Mouse (Mus musculus) cerebellum, adult 2 months (tissue): ENCODE measurements around the gene Ncstn. TPM values are rescaled to one million over a fixed set of nuclear protein-coding genes. Genes with fewer than 3 reads are reported as not detected.

Experiments used
- DNase-seq, 2 experiments: peaks; one replicate each; pipeline ENCODE4 v3.0.0; 2021
- H3K27ac ChIP-seq: fragments of 200-500 bp; 2 replicates; pipeline ENCODE4 v1.5.1; 2012; ENCODE audit warnings: low read length, control low read depth, inconsistent platforms; ENCODE audit not compliant: insufficient read depth
- H3K27me3 ChIP-seq: fragments of 200-500 bp; 2 replicates; pipeline ENCODE4 v1.6.1; 2012; ENCODE audit warnings: inconsistent platforms, mild to moderate bottlenecking, low read length, moderate library complexity; ENCODE audit not compliant: control insufficient read depth, insufficient read depth
- H3K4me1 ChIP-seq: fragments of 200-500 bp; 2 replicates; pipeline ENCODE4 v1.6.1; 2011; ENCODE audit warnings: low read length; ENCODE audit not compliant: control insufficient read depth, insufficient read depth
- H3K4me3 ChIP-seq: fragments of 200-500 bp; replicated peaks from 2 replicates; pipeline ENCODE3; 2011; ENCODE audit warnings: mild to moderate bottlenecking, low read depth, low read length, control low read depth; ENCODE audit not compliant: insufficient read depth
- CTCF ChIP-seq: fragments of 200-500 bp; IDR thresholded peaks from 2 replicates; pipeline ENCODE4 v1.5.1; 2011; ENCODE audit warnings: low read depth, mild to moderate bottlenecking, control low read depth, low read length, moderate library complexity, borderline replicate concordance; ENCODE audit not compliant: insufficient read depth
- POLR2A ChIP-seq: fragments of 200-500 bp; IDR thresholded peaks from 2 replicates; pipeline ENCODE4 v1.6.1; 2011; ENCODE audit warnings: low read length, control low read depth, borderline replicate concordance; ENCODE audit not compliant: insufficient read depth
- WGBS: fragments of 180-500 bp; shearing (Covaris S2); methylation state at CpG from one replicate; pipeline ENCODE4 v1.1.7; 2018; 5-methylcytosine and 5-hydroxymethylcytosine counted together
- polyA plus RNA-seq: library from polyadenylated mRNA; depleted of rRNA; stranded (reverse); fragments of >200 nt; gene quantifications from 2 replicates; pipeline ENCODE4 v1.2.3, GENCODE M21; 2012

Gene Ncstn
- polyA plus RNA-seq, 1 experiment: 84.3 TPM

GRCm38 (mm10) chr1:172124572-172124971 lies 42.0 kb upstream of the Ncstn start:
- WGBS: 79% methylated on average over 6 of the region's 6 CpGs
- H3K4me3 ChIP-seq: no peak overlapping the region
- H3K27me3 ChIP-seq: no peaks in the 10 kb centered on the region
- H3K27ac ChIP-seq: no peak overlapping the region
- TF ChIP-seq POLR2A (no peak), CTCF (no peak)
- no peaks in the 10 kb centered on the region; the same call in 1 of the 2 replicates for H3K4me1 ChIP-seq
- DNase-seq: no peak

GRCm38 (mm10) chr1:172122671-172123070 lies 40.1 kb upstream of the Ncstn start:
- 63% methylated on average over 2 of the region's 2 CpGs for WGBS
- TF ChIP-seq CTCF (no peak), POLR2A (no peak)
- no peak for DNase-seq
- no peak overlapping the region for H3K4me3 ChIP-seq
- H3K27ac ChIP-seq: no peak overlapping the region
- H3K4me1 ChIP-seq: no peaks in the 10 kb centered on the region; the same call in 1 of the 2 replicates
- no peaks in the 10 kb centered on the region for H3K27me3 ChIP-seq

DNA sequence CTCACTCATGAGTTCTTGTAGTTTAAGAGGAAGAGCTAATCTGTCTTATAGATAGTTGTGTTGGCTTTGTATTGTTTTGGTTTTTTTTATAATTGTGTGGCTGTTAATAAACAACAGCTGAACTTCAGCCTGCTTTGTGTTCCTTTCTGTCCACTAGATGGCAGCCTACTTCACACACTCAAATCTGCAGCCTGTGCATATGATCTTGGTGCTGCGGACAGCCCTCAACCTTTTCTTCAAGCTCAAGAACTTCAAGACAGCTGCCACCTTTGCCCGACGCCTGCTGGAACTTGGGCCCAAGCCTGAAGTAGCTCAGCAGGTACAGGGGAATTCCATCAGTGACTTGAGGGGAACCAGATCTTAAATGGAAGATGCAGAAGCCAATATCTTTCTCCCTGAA lies 37.1 kb upstream of the Ncstn start:
- 9% methylated on average over 3 of the region's 3 CpGs for WGBS
- Histone ChIP-seq H3K27ac (no peak overlapping the region), H3K4me3 (no peak overlapping the region), H3K27me3 (no peaks in the 10 kb centered on the region), H3K4me1 (no peaks in the 10 kb centered on the region)
- DNase-seq: peak; percentile 34 to 63
- TF ChIP-seq CTCF: peak; percentile 72
- TF ChIP-seq POLR2A: no peak

DNA sequence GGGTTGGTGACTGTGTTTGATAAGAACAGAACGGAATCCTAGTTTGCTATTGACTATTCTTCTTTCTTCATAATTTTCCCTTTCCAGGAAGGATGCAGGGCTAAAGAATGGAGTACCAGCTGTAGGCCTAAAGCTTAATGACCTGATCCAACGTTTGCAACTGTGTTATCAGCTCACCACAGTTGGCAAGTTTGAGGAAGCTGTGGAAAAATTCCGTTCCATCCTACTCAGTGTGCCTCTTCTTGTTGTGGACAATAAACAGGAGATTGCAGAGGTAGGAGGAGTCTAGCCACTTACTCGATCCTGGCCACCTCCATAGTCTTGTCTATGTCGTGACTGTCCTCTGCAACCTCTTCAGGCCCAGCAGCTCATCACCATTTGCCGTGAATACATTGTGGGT lies 36.5 kb upstream of the Ncstn start:
- H3K27me3 ChIP-seq: no peaks in the 10 kb centered on the region
- WGBS: 80% methylated on average over 6 of the region's 6 CpGs
- no peak for DNase-seq
- no peak overlapping the region for H3K27ac ChIP-seq
- TF ChIP-seq CTCF (no peak), POLR2A (no peak)
- H3K4me3 ChIP-seq: no peak overlapping the region
- H3K4me1 ChIP-seq: no peaks in the 10 kb centered on the region

DNA sequence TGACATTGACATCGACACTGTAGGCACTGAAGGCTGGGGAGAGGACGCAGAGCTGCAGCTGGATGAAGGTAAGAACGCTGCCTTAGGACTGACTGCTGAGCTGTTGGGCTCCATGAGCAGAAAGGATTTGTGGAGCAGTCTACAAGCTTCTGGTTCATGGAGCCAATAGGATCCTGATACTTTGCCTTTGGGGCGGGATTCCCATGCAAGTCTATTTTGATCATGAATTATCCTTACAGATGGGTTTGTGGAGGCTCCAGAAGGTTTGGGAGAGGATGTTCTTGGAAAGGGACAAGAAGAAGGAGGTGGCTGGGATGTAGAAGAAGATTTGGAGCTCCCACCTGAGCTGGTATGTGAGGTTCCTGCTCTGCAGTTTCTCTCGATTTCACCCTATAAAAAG lies 34.4 kb upstream of the Ncstn start:
- TF ChIP-seq POLR2A: no peak
- TF ChIP-seq CTCF: no peak
- H3K4me1 ChIP-seq: no peaks in the 10 kb centered on the region
- H3K4me3 ChIP-seq: no peak overlapping the region
- 92% methylated on average over 5 of the region's 5 CpGs for WGBS
- H3K27me3 ChIP-seq: no peaks in the 10 kb centered on the region
- DNase-seq: no peak
- no peak overlapping the region for H3K27ac ChIP-seq

- no peak overlapping the region for H3K27ac ChIP-seq
- no peaks in the 10 kb centered on the region for H3K27me3 ChIP-seq
- no peak for DNase-seq
- TF ChIP-seq CTCF (no peak), POLR2A (no peak)
- no peaks in the 10 kb centered on the region for H3K4me1 ChIP-seq
- WGBS: 26% methylated on average over 10 of the region's 10 CpGs
- no peak overlapping the region for H3K4me3 ChIP-seq
Observed at GRCm38 (mm10) chr1:172107777-172108477, 25.3 kb upstream of the Ncstn start.

GRCm38 (mm10) chr1:172105101-172105500 lies 22.5 kb upstream of the Ncstn start:
- 62% methylated on average over 11 of the region's 11 CpGs for WGBS
- H3K27me3 ChIP-seq: no peaks in the 10 kb centered on the region
- TF ChIP-seq POLR2A: no peak
- TF ChIP-seq CTCF: no peak

GRCm38 (mm10) chr1:172103619-172104018 lies 21.0 kb upstream of the Ncstn start:
- Histone ChIP-seq H3K27ac (no peak overlapping the region), H3K4me3 (no peak overlapping the region), H3K27me3 (no peaks in the 10 kb centered on the region), H3K4me1 (no peaks in the 10 kb centered on the region)
- DNase-seq: no peak
- WGBS: 81% methylated on average over 4 of the region's 4 CpGs
- TF ChIP-seq POLR2A (no peak), CTCF (no peak)

More at GRCm38 (mm10) chr1:172105101-172105500, 22.5 kb upstream of the Ncstn start:
- Histone ChIP-seq H3K4me1 (no peaks in the 10 kb centered on the region), H3K27ac (no peak overlapping the region), H3K4me3 (no peak overlapping the region)
- no peak for DNase-seq
